Mouse (Mus musculus): ENCODE data around the gene Cib1.

Cib1 gene

GRCm38 (mm10) chr7:80214459-80214858 is 18.2 kb downstream of the Cib1 start:
- ChIA-PET POLR2A (interaction anchor here in 3 of 4 experiments (0.7 to 6.6 kb wide), 18 partner anchors 10 to 108 kb away, joined by 3 to 51 read pairs (median 4); partner anchors contain the start of genes Cib1 (in 1 of the 3), Gdpgp1 (in 1 of the 3), Ngrn (in 1 of the 3) and Sema4b (in 1 of the 3)), CTCF (interaction anchor here in 3 of 4 experiments (1.0 to 3.0 kb wide), 6 partner anchors 14 to 74 kb away, joined by 3 to 18 read pairs (median 9); no protein-coding TSS in a partner anchor)

- ChIA-PET CTCF (interaction anchor here in 1 of 4 experiments (1.0 kb wide), 1 partner anchor 14 kb away, joined by 3 read pairs; no protein-coding TSS in a partner anchor), POLR2A (interaction anchor here in 3 of 4 experiments (0.6 to 6.6 kb wide), 11 partner anchors 9 to 1586 kb away, joined by 3 to 51 read pairs (median 3); partner anchors contain the start of genes Ngrn (in 1 of the 3) and Sema4b (in 1 of the 3))
Observed at GRCm38 (mm10) chr7:80213604-80214003, 19.0 kb downstream of the Cib1 start.

GRCm38 (mm10) chr7:80210982-80211381 is 21.6 kb downstream of the Cib1 start:
- ChIA-PET CTCF (interaction anchor here in 3 of 4 experiments (0.6 to 1.1 kb wide), 4 partner anchors 10 to 454 kb away, joined by 3 to 4 read pairs (median 3); no protein-coding TSS in a partner anchor), POLR2A (interaction anchor here in 3 of 4 experiments (0.6 to 6.6 kb wide), 9 partner anchors 10 to 836 kb away, joined by 3 to 51 read pairs (median 3); no protein-coding TSS in a partner anchor)

GRCm38 (mm10) chr7:80209669-80210068 is 22.9 kb downstream of the Cib1 start:
- ChIA-PET POLR2A (interaction anchor here (0.7 to 7.3 kb wide), 34 partner anchors 9 to 185 kb away, joined by 3 to 62 read pairs (median 5); partner anchors contain the start of genes Cib1 (in 2 of the 4), Gdpgp1 (in 2 of the 4), Rccd1 (in 2 of the 4) and Sema4b (in 1 of the 4)), CTCF (interaction anchor here in 2 of 4 experiments (0.5 to 3.0 kb wide), 7 partner anchors 9 to 481 kb away, joined by 3 to 8 read pairs (median 4); no protein-coding TSS in a partner anchor)

- ChIA-PET CTCF (interaction anchor here in 2 of 4 experiments (0.6 to 3.0 kb wide), 11 partner anchors 9 to 93 kb away, joined by 3 to 8 read pairs (median 4); partner anchors contain the start of genes Cib1 (in 1 of the 2), Gdpgp1 (in 1 of the 2) and Ttll13 (in 1 of the 2)), POLR2A (interaction anchor here (0.7 to 7.3 kb wide), 47 partner anchors 7 to 185 kb away, joined by 3 to 62 read pairs (median 5); partner anchors contain the start of genes Cib1 (in 2 of the 4), Gdpgp1 (in 2 of the 4), Rccd1 (in 2 of the 4) and Hddc3 (in 1 of the 4))
Observed at GRCm38 (mm10) chr7:80208738-80209430, 23.7 kb downstream of the Cib1 start.

- POLR2A ChIA-PET: interaction anchor here (0.7 to 7.3 kb wide), 48 partner anchors 8 to 135 kb away, joined by 3 to 62 read pairs (median 5); partner anchors contain the start of genes Cib1 (in 2 of the 4), Gdpgp1 (in 2 of the 4), Rccd1 (in 2 of the 4) and Hddc3 (in 1 of the 4)
- CTCF ChIA-PET: interaction anchor here (0.6 to 3.0 kb wide), 14 partner anchors 7 to 134 kb away, joined by 3 to 8 read pairs (median 3); partner anchors contain the start of genes Cib1 (in 1 of the 4), Gdpgp1 (in 1 of the 4), Hddc3 (in 1 of the 4) and Ttll13 (in 1 of the 4)
Observed at GRCm38 (mm10) chr7:80208026-80208642, 24.5 kb downstream of the Cib1 start.

- ChIA-PET CTCF (interaction anchor here (0.6 to 3.0 kb wide), 12 partner anchors 8 to 170 kb away, joined by 3 to 8 read pairs (median 3); partner anchors contain the start of gene Hddc3 (in 1 of the 4)), POLR2A (interaction anchor here (0.7 to 7.3 kb wide), 45 partner anchors 8 to 194 kb away, joined by 3 to 62 read pairs (median 6); partner anchors contain the start of genes Cib1 (in 2 of the 4), Gdpgp1 (in 2 of the 4), Rccd1 (in 2 of the 4) and Idh2 (in 1 of the 4))
Observed at GRCm38 (mm10) chr7:80207314-80207731, 25.3 kb downstream of the Cib1 start.

- CTCF ChIA-PET: interaction anchor here in 3 of 4 experiments (0.6 to 2.5 kb wide), 9 partner anchors 9 to 73 kb away, joined by 3 to 13 read pairs (median 3); partner anchors contain the start of genes Cib1 (in 1 of the 3) and Gdpgp1 (in 1 of the 3)
- POLR2A ChIA-PET: interaction anchor here in 3 of 4 experiments (0.7 to 10.2 kb wide), 24 partner anchors 7 to 118 kb away, joined by 3 to 335 read pairs (median 7); partner anchors contain the start of genes Cib1 (in 2 of the 3), Gdpgp1 (in 2 of the 3), Sema4b (in 2 of the 3) and Rccd1 (in 1 of the 3)
Observed at GRCm38 (mm10) chr7:80205705-80206589, 26.7 kb downstream of the Cib1 start.

- ChIA-PET POLR2A (interaction anchor here in 3 of 4 experiments (0.9 to 10.2 kb wide), 19 partner anchors 9 to 90 kb away, joined by 3 to 335 read pairs (median 5); partner anchors contain the start of genes Cib1 (in 2 of the 3), Gdpgp1 (in 2 of the 3), Sema4b (in 2 of the 3) and Idh2 (in 1 of the 3)), CTCF (interaction anchor here in 3 of 4 experiments (0.8 to 2.5 kb wide), 5 partner anchors 10 to 72 kb away, joined by 3 to 13 read pairs (median 3); partner anchors contain the start of genes Cib1 (in 1 of the 3) and Gdpgp1 (in 1 of the 3))
Observed at GRCm38 (mm10) chr7:80204961-80205360, 27.7 kb downstream of the Cib1 start.

- ChIA-PET CTCF (interaction anchor here in 1 of 4 experiments (2.5 kb wide), 1 partner anchor 11 kb away, joined by 13 read pairs; no protein-coding TSS in a partner anchor), POLR2A (interaction anchor here in 3 of 4 experiments (0.5 to 10.2 kb wide), 16 partner anchors 10 to 1015 kb away, joined by 3 to 335 read pairs (median 6); partner anchors contain the start of genes Cib1 (in 2 of the 3), Gdpgp1 (in 2 of the 3), Sema4b (in 2 of the 3) and Rccd1 (in 1 of the 3))
Observed at GRCm38 (mm10) chr7:80204362-80204761, 28.3 kb downstream of the Cib1 start.

GRCm38 (mm10) chr7:80203638-80204096 is 28.9 kb downstream of the Cib1 start:
- ChIA-PET POLR2A (interaction anchor here in 3 of 4 experiments (0.5 to 10.2 kb wide), 9 partner anchors 12 to 1016 kb away, joined by 3 to 335 read pairs (median 7); partner anchors contain the start of genes Sema4b (in 2 of the 3), Cib1 (in 1 of the 3), Gdpgp1 (in 1 of the 3) and Rccd1 (in 1 of the 3)), CTCF (no interaction called here)

- POLR2A ChIA-PET: interaction anchor here in 3 of 4 experiments (0.6 to 10.2 kb wide), 9 partner anchors 11 to 51 kb away, joined by 3 to 335 read pairs (median 5); partner anchors contain the start of genes Sema4b (in 2 of the 3), Cib1 (in 1 of the 3) and Gdpgp1 (in 1 of the 3)
- CTCF ChIA-PET: interaction anchor here in 2 of 4 experiments (0.5 to 1.0 kb wide), 2 partner anchors 12 to 355 kb away, joined by 3 to 4 read pairs; no protein-coding TSS in a partner anchor
Observed at GRCm38 (mm10) chr7:80202961-80203360, 29.7 kb downstream of the Cib1 start.

- ChIA-PET POLR2A (interaction anchor here in 3 of 4 experiments (0.6 to 10.2 kb wide), 19 partner anchors 10 to 100 kb away, joined by 3 to 335 read pairs (median 20); partner anchors contain the start of genes Sema4b (in 3 of the 3), Cib1 (in 2 of the 3) and Gdpgp1 (in 2 of the 3)), CTCF (interaction anchor here in 3 of 4 experiments (0.5 to 3.3 kb wide), 4 partner anchors 13 to 356 kb away, joined by 3 to 28 read pairs (median 7); no protein-coding TSS in a partner anchor)
Observed at GRCm38 (mm10) chr7:80201888-80202540, 30.6 kb downstream of the Cib1 start.

GRCm38 (mm10) chr7:80200963-80201539 is 31.6 kb downstream of the Cib1 start:
- ChIA-PET POLR2A (interaction anchor here (0.5 to 10.2 kb wide), 47 partner anchors 7 to 606 kb away, joined by 3 to 335 read pairs (median 6); partner anchors contain the start of genes Cib1 (in 3 of the 4), Gdpgp1 (in 3 of the 4), Sema4b (in 3 of the 4) and Ttll13 (in 2 of the 4)), CTCF (interaction anchor here in 3 of 4 experiments (0.6 to 3.3 kb wide), 16 partner anchors 9 to 710 kb away, joined by 3 to 28 read pairs (median 4); partner anchors contain the start of gene Hddc3 (in 1 of the 3))
